Mouse (Mus musculus) heart, adult 18-20 months (tissue): Measurements from ENCODE around the gene Crebrf. TPM values are rescaled to one million over a fixed set of nuclear protein-coding genes. Genes with fewer than 3 reads are reported as not detected.

Experiments used
- DNase-seq, 2 experiments: peaks; one replicate each; pipeline ENCODE4 v3.0.0; 2021 to 2022; ENCODE audit warnings: mixed read lengths in 1 of 2
- total RNA-seq, 2 experiments: library from RNA; stranded (reverse); gene quantifications; 2 replicates each; pipeline ENCODE4 v1.2.3; 2021

Gene Crebrf
- total RNA-seq, 2 experiments from 2014 or later = 64.6 to 75.1 TPM

GRCm38 (mm10) chr17:26826131-26826530 is 110.7 kb downstream of the Crebrf start:
- DNase-seq = no peak

Other genes starting within 250 kb of the Crebrf start
- 10 to 100 TPM; 50.4 to 56.6 TPM for gene Ergic1, start 154.2 kb upstream of the Crebrf start, total RNA-seq
- 10 to 100 TPM; 50.3 to 57.1 TPM for gene Dusp1, start 153.5 kb upstream of the Crebrf start, total RNA-seq
- gene Atp6v0e, start 52.4 kb upstream of the Crebrf start, total RNA-seq = 10 to 100 TPM; 62.8 to 68.0 TPM
- 10 to 100 TPM; 28.5 to 30.0 TPM for gene Bnip1, start 65.4 kb downstream of the Crebrf start, total RNA-seq
- 10 to 100 TPM; 75.6 to 79.8 TPM for gene Nkx2-5, start 129.4 kb downstream of the Crebrf start, total RNA-seq
- gene Kifc5b, start 201.4 kb downstream of the Crebrf start, total RNA-seq = 1 to 10 TPM in 1 of 2 experiments, under 1 TPM in 1; 0.37 to 1.1 TPM
- gene Phf1, start 217.4 kb downstream of the Crebrf start, total RNA-seq = 10 to 100 TPM; 15.3 to 16.5 TPM
- gene Cuta, start 223.9 kb downstream of the Crebrf start, total RNA-seq = 100 to 1,000 TPM in 1 of 2 experiments, 10 to 100 TPM in 1; 93.2 to 100 TPM
- 1 to 10 TPM; 3.6 to 5.5 TPM for gene Syngap1, start 225.6 kb downstream of the Crebrf start, total RNA-seq